Mouse (Mus musculus) naive thymus-derived CD4-positive, alpha-beta T cell, adult 5 months (primary cell): Measurements from ENCODE around the gene Aatk. TPM values are rescaled to one million over a fixed set of nuclear protein-coding genes. Genes with fewer than 3 reads are reported as not detected.

Experiments used
- polyA plus RNA-seq: library from polyadenylated mRNA; unstranded; fragments of 100-300 nt; shearing (Covaris generic); gene quantifications from one replicate; pipeline ENCODE4 v1.2.1, GENCODE M21; 2017

The Aatk gene
- not detected for polyA plus RNA-seq

DNA sequence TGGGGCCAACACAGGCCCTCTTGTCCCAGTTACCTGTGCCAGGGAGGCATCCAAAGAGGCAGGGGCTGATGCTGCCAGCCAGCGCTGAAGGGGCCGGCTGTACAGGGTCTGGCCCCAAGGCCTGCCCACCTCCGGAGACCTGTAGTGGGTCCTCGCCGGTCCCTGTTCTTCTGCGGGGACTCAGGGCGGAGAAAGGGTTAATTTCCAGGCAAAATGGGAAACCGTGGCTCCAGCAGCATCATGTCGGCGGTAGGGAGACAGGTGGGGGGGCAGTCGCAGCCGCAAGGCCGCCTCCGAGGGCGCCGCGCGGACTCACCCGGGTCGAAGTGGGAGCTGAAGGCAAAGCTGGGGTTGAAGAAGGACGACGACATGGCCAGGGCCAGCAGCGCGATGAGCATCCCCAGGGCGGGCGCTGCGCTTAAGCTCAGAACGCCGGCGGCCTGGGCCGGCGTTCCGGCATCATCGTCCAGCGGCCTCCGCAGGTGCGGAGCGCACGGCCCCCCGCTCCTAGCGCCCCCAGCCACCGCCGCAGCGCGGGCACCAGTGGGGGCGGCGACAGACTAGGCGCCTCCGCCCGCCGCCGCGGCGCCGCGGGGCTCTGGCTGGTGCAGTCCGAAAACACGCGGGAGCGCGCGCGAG is at the start of gene Aatk:
Gene Aatk, minus strand, starts transcription at position 615 of the 639 bp plus-strand sequence.

DNA sequence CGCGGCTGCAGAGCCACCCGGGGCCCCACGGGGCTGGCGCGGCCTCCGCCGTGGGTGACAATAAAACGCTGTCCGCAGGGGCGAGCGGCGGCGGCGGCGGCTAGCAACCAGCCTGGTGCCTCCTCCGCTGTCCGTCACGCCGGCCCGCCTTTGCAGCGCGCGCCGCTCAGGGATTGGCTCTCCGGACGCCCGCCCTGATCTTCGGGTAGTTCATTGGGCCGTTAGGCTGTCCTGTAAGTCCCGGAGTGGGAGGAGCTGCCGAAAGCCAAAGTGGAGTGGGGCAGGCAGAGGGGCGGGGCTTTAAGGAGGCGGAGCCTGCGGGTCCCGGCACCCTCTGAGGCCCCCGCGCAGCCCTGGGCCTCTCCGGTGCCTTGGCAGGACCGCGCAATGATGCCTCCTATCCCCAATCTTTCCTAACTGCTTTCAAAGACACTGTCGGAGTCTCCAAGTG is 39.8 kb upstream of the Aatk start, which contains the start of gene Cep131:
Gene Cep131, minus strand, starts transcription at position 126 of the 451 bp plus-strand sequence.

Other genes starting within 250 kb of the Aatk start
- gene Chmp6, start 133.7 kb downstream of the Aatk start, polyA plus RNA-seq = 25.6 TPM
- 21.9 TPM for gene Baiap2, start 104.4 kb downstream of the Aatk start, polyA plus RNA-seq
- gene Cep131, start 39.7 kb upstream of the Aatk start, polyA plus RNA-seq = 6.9 TPM
- gene Tepsin, start 51.6 kb upstream of the Aatk start, polyA plus RNA-seq = 18.8 TPM
- 44.1 TPM for gene Ndufaf8, start 51.8 kb upstream of the Aatk start, polyA plus RNA-seq
- gene Slc38a10, start 104.2 kb upstream of the Aatk start, polyA plus RNA-seq = 99.6 TPM
- gene Bahcc1, start 185.8 kb upstream of the Aatk start, polyA plus RNA-seq = not detected